Mouse (Mus musculus) stomach, postnatal 0 days (tissue): ENCODE measurements around the gene Auts2.

Experiments
- CTCF ChIP-seq: IDR thresholded peaks from 2 replicates; pipeline ENCODE4 v1.5.1; 2016; ENCODE audit warnings: antibody characterized with exemption, low read depth, mild to moderate bottlenecking, moderate library complexity
- EP300 ChIP-seq: optimal IDR thresholded peaks from 2 replicates; pipeline ENCODE3; 2016; ENCODE audit warnings: antibody characterized with exemption

GRCm38 (mm10) chr5:132408892-132409575 is 134.1 kb downstream of the Auts2 start:
- TF ChIP-seq EP300 (no peak), CTCF (no peak)
